Mouse (Mus musculus) small intestine, adult 2 months (tissue): ENCODE measurements at regions not wholly inside any gene's neighbourhood (a gene's known extent, or its start where the extent isn't known, plus 50 kb on each side); places are given as distances from the start of the nearest gene placed in this dataset.

Experiments
- CTCF ChIP-seq: fragments of 200-500 bp; IDR thresholded peaks from 2 replicates; pipeline ENCODE4 v1.5.1; 2012; ENCODE audit warnings: low read depth, mild to moderate bottlenecking, control low read depth, inconsistent platforms, low read length, moderate library complexity, mixed read lengths; ENCODE audit not compliant: insufficient replicate concordance, insufficient read length; ENCODE audit errors: extremely low read depth
- POLR2A ChIP-seq: fragments of 200-500 bp; IDR thresholded peaks from 2 replicates; pipeline ENCODE4 v1.6.1; 2012; ENCODE audit warnings: low read depth, mild to moderate bottlenecking, control low read depth, inconsistent platforms, low read length, moderate library complexity

DNA sequence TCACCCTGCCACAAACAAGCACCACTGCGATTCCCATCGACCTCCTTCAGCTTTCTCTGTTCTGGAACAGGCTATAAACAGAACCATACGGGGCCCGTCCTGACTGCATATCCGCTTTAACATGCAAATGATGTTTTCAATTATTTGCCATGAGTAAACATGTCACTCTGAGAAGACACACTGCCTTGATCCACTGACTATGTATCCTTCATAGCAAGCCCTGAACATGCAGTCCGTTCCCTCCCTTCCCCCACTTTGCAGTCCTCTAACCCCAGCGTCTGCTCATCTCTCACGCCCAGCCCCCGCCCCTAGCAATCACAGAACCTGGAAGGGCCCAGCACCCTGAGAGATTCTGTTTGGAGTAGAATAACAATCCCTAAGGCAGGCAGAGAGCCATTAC, 89.4 kb upstream of the Rybp start:
- TF ChIP-seq CTCF (no peak), POLR2A (no peak)
